Mouse (Mus musculus): ENCODE data around the gene Hnrnpu. TPM values are rescaled to one million over a fixed set of nuclear protein-coding genes. Genes with fewer than 3 reads are reported as not detected.

Hnrnpu gene
- total RNA-seq, 2 experiments from 2014 or later, result 553 to 661 TPM

GRCm38 (mm10) chr1:178342612-178343011 lies 5.0 kb upstream of the Hnrnpu start:
- ATAC-seq (replicated peaks; ENCODE audit: poor library complexity, severe bottlenecking), result peak; percentile 50; the same call in 1 of the 2 replicates

DNA sequence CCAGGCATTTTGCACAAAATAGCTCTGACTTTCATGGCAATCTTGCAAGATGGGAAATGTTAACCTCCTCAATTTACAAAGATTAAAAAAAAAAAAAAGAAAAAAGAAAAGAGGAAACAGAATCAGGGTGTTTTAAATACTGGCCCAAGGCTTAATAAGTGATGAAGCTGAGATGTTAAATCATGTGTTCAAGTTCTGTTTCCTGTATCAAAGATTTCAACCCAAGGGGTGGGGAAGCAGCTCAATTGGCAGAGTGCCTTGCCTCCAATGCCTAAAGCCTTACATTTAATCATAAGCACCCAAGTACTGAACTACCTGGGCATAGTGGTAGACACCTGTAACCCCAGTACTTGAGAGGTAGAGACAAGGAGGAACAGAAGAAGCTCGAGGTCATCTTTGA lies 4.5 kb upstream of the Hnrnpu start:
- ATAC-seq (replicated peaks; ENCODE audit: poor library complexity, severe bottlenecking), result no peak

GRCm38 (mm10) chr1:178341435-178341834 lies 3.8 kb upstream of the Hnrnpu start:
- no peak for ATAC-seq (replicated peaks; ENCODE audit: poor library complexity, severe bottlenecking)

DNA sequence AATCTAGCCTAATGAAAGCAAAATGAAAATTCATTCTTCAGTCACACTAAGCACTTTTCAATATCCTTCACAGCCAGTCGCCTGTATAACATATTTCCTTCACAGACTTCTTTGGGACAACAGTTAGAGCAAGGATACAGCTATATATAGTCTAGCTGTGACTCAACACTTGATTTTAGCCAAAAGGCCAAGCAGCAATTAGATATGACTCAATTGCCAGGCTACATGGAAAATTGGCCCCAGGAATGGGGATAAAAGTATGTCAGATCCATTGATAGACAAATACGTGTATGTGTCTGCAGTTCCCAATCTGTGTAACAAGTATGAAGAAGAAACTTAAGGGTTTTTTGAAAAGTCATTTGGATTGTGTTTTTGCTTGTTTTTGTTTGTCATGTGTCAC lies 2.6 kb upstream of the Hnrnpu start:
- no peak for ATAC-seq (replicated peaks; ENCODE audit: poor library complexity, severe bottlenecking)

GRCm38 (mm10) chr1:178338318-178338641 lies 683 bp upstream of the Hnrnpu start:
- ATAC-seq (replicated peaks; ENCODE audit: poor library complexity, severe bottlenecking), result no peak

GRCm38 (mm10) chr1:178336777-178337481 lies 668 bp downstream of the Hnrnpu start:
- peak; percentile 29 for ATAC-seq (replicated peaks; ENCODE audit: poor library complexity, severe bottlenecking)

DNA sequence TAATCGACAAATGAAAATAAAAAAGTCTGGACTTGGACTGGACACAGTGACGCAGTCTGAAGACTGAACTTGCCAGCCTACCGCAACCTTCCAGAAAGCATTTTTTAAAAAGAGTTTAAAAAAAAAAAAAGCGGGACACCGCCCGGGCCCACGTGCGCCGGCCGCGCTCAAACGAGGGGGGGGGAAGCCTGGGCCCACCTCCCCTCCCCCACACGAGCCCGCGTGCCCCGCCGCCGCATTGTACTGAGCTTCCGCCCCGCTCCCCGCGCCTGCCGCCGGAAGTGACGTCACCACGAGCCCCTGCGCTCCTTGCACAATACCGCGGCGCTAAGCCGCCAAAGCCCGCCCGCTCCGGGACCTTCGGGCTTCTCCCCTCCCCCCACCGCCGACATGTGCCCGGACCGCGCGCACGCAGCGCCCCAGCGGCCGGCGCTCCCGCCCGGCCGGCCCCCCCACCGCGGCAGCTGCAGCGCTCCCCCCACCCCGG lies 1.3 kb downstream of the Hnrnpu start:
- ATAC-seq (replicated peaks; ENCODE audit: poor library complexity, severe bottlenecking), result peak; percentile 56

- no peak for ATAC-seq (replicated peaks; ENCODE audit: poor library complexity, severe bottlenecking)
Observed at GRCm38 (mm10) chr1:178335860-178336261, 1.7 kb downstream of the Hnrnpu start.

DNA sequence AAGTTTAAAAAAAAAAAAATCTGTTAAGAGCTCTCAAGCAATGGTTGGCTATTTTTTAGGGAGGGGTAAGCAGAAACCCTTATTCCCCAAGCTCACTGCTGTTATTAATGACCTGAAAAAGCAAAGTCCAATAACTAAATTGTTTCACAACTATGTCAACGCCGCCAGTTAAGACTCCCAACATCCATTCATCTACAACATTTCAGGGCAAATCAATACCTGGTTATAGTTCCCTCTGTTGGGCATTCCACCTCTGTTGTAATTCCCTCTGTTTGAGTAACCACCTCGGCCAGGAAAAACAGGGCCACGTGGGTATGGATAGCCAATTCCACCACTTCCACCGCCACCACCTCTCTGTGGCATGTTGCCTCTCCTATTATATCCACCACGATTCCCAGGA lies 7.7 kb downstream of the Hnrnpu start:
- ATAC-seq (replicated peaks; ENCODE audit: poor library complexity, severe bottlenecking), result peak; percentile 3; the same call in 1 of the 2 replicates

DNA sequence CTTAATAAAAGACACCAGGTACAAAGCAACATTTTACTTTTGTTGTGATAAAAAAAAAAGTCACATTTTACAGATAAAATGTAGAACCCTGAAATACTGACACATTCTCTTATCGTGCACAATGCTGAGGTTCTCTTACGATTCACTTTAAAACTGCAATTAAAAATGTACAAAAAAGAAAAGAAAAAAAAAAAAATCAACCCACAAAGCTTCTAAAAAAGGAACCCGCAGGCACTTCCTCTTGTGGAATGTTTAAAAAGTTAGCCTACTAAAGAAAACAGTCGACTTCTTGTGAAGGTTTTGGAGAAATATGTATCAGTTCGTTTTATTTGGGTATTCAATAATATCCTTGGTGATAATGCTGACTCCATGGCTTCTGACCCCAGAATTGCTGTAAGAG lies 8.6 kb downstream of the Hnrnpu start:
- no peak for ATAC-seq (replicated peaks; ENCODE audit: poor library complexity, severe bottlenecking)

DNA sequence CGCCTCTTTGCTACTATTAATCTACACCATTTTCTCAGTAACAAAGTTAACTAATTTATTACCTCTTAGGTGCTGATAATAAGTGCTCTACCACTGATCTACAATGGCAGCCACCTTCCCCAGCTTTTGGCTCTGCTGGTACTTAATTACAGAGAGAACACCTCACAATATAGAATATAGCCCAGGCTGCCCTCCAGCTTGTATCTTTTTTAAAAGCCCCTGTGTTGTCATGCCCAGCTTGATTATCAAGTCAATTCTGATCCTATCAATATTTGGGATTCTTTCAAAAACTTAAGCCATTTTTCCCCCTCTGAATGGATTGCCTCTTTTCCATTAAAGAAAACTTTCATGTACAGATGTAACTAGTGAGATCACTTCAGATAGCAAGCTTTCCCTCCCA lies 10.6 kb downstream of the Hnrnpu start:
- no peak for ATAC-seq (replicated peaks; ENCODE audit: poor library complexity, severe bottlenecking)

- ATAC-seq (replicated peaks; ENCODE audit: poor library complexity, severe bottlenecking), result no peak
Observed at GRCm38 (mm10) chr1:178326357-178326756, 11.2 kb downstream of the Hnrnpu start.

DNA sequence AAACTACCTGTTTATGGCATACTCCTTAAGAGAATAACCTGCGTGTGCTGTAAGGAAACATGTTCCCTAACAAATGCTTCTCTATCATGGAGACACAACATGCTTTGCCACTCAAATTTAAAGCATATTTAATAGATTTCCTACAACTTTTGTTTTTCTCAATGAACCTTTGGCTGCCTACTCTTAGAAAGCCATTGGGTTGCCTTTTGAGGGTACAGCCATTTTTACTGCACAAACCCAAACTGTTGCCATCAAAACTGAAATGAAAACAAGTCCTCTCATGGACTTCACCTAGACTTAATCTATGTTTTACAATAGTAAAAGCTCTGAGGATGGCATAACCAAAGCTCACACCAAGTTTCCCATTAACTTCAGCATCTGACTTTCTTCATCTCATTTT lies 13.0 kb downstream of the Hnrnpu start:
- ATAC-seq (replicated peaks; ENCODE audit: poor library complexity, severe bottlenecking), result no peak

DNA sequence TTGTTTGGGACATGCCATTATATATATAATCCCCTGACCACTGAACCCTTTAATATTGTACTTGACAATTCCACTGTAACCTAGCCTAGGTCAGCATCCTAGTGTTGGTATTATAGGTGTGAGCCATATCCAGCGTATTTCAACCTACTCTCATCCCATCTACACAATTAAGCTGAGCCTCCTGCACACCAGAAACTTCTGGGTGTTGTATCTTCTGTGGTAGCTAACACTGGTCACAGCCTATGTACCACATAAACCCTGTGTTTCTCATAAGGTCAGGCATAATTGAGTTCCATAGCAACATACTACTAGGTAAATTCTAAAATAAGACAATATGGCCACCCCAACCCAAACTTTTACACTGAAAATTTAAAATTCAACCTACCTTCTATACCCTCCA lies 14.4 kb downstream of the Hnrnpu start:
- no peak for ATAC-seq (replicated peaks; ENCODE audit: poor library complexity, severe bottlenecking)

DNA sequence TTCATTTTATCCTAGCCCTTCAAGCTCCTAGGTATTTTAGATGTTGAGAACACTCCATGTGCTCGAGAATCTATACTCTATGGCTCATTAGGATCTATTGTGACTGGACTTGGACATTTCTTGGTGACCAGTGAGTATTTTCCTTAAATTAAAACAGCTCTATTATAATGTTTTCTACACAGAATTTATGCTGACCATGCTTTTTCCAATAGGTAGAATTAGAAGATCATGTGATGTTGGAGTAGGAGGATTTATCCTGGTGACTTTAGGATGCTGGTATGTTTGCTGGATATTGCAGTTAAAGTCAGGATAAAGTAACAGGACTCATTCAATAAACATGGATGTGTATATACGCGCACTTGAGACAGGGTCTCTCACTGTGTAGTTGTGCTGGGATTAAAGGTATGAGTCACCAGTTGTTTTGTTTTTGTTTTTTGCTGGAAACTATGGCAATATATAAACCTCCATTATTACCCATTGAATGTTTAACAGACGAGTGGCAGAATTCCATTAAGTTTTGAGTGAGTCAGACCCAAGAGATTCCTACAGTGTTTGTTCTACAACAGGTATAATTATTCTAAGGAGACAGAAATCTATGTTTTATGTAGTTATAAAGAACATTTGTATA lies 15.8 kb downstream of the Hnrnpu start:
- no peak for ATAC-seq (replicated peaks; ENCODE audit: poor library complexity, severe bottlenecking)

DNA sequence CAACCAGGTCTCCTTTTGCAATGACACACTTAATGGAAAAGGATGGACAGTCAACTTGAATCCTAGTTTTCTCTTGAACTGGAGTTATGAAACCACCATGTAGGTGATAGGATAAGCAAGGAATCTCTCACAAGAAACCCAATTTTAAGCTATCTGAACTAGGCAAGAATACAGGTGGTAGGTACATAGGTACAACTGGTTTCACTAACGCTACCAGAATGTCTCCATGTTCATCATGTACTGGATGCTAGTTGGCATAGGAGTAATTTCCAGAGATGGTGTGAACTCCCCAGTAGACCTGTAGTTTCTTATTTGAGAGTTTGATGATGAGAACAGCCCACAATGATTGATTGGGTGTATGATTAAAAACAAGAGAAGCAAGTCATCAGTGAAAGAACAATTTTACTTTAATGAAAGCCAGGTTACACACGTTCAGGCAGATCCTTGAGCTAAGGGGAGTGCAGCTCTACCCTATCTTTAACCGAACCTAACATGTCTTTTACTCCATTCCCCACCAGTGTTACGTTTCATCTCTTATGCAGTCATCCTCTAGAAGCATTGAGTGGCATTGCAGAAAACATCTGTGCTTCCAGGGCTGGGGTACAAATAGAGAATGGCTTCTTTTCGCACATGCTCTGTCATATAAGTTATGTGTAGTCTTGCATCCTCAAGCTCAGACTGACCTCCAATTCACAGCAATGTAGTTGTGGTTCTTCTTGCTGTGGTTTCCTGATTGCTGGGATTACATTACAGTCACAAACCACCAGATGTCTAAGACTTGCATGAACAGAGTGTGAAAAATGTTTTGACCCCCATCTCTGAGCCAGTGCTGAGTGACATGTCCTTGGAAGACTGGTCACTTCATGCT lies 16.6 kb downstream of the Hnrnpu start:
- peak; percentile 12 for ATAC-seq (replicated peaks; ENCODE audit: poor library complexity, severe bottlenecking)

GRCm38 (mm10) chr1:178320038-178320722 lies 17.4 kb downstream of the Hnrnpu start:
- ATAC-seq (replicated peaks; ENCODE audit: poor library complexity, severe bottlenecking), result no peak

- peak; percentile 8 for ATAC-seq (replicated peaks; ENCODE audit: poor library complexity, severe bottlenecking)
Observed at GRCm38 (mm10) chr1:178319295-178320037, 18.1 kb downstream of the Hnrnpu start.

GRCm38 (mm10) chr1:178318389-178319184 lies 19.0 kb downstream of the Hnrnpu start, which contains the start of gene Cox20:
Cox20 (plus strand) TSS chr1:178319130.
- peak; percentile 58 for ATAC-seq (replicated peaks; ENCODE audit: poor library complexity, severe bottlenecking)

Data from granulocyte monocyte progenitor cell, adult 5-6 weeks (primary cell).